Mouse (Mus musculus): ENCODE measurements around the gene Hnf4a.
A peak's percentile ranks its signal among the peaks of the same experiment; 100 is the strongest.

Hnf4a gene

GRCm38 (mm10) chr2:163552518-163552929, 45.9 kb downstream of the Hnf4a start:
- peak in 1 of 2 experiments; percentile 36 for DNase-seq

- DNase-seq = no peak
These were observed 47.9 kb downstream of the Hnf4a start for GRCm38 (mm10) chr2:163554425-163554982.

GRCm38 (mm10) chr2:163554996-163555395, 48.4 kb downstream of the Hnf4a start:
- peak in 1 of 2 experiments; percentile 61 for DNase-seq

- DNase-seq = peak in 1 of 2 experiments; percentile 64
These were observed 48.8 kb downstream of the Hnf4a start for GRCm38 (mm10) chr2:163555417-163555816.

GRCm38 (mm10) chr2:163558548-163558947, 51.9 kb downstream of the Hnf4a start:
- DNase-seq = no peak

GRCm38 (mm10) chr2:163559236-163559635, 52.6 kb downstream of the Hnf4a start:
- no peak for DNase-seq

- DNase-seq = peak; percentile 78 to 91
These were observed 53.6 kb downstream of the Hnf4a start for GRCm38 (mm10) chr2:163560247-163560646.

GRCm38 (mm10) chr2:163561258-163561948, 54.8 kb downstream of the Hnf4a start:
- DNase-seq = no peak

- DNase-seq = peak in 1 of 2 experiments; percentile 57
These were observed 58.0 kb downstream of the Hnf4a start for GRCm38 (mm10) chr2:163564646-163565045.

GRCm38 (mm10) chr2:163574321-163574720, 67.7 kb downstream of the Hnf4a start:
- peak in 1 of 2 experiments; percentile 36 for DNase-seq

GRCm38 (mm10) chr2:163575248-163575647, 68.6 kb downstream of the Hnf4a start:
- DNase-seq = peak; percentile 55 to 78

- DNase-seq = no peak
These were observed 71.4 kb downstream of the Hnf4a start for GRCm38 (mm10) chr2:163577986-163578385.

GRCm38 (mm10) chr2:163580069-163580945, 73.7 kb downstream of the Hnf4a start:
- no peak for DNase-seq

- no peak for DNase-seq
These were observed 76.8 kb downstream of the Hnf4a start for GRCm38 (mm10) chr2:163583226-163584087.

GRCm38 (mm10) chr2:163584088-163584426, 77.4 kb downstream of the Hnf4a start:
- DNase-seq = no peak

- DNase-seq = peak in 1 of 2 experiments; percentile 61
These were observed 80.0 kb downstream of the Hnf4a start for GRCm38 (mm10) chr2:163586384-163587261.

- DNase-seq = no peak
These were observed 80.9 kb downstream of the Hnf4a start for GRCm38 (mm10) chr2:163587506-163587905.

- peak in 1 of 2 experiments; percentile 18 for DNase-seq
These were observed 83.6 kb downstream of the Hnf4a start for GRCm38 (mm10) chr2:163590211-163590610.

- no peak for DNase-seq
These were observed 84.4 kb downstream of the Hnf4a start for GRCm38 (mm10) chr2:163590996-163591395.

- peak in 1 of 2 experiments; percentile 73 for DNase-seq
These were observed 85.5 kb downstream of the Hnf4a start for GRCm38 (mm10) chr2:163592084-163592483.

GRCm38 (mm10) chr2:163593636-163594282, 87.2 kb downstream of the Hnf4a start:
- peak; percentile 52 to 69 for DNase-seq

Measured in kidney, postnatal 25 days (tissue).